Mouse (Mus musculus) 416B (cell line): ENCODE measurements around the gene Carhsp1.
A peak's percentile ranks its signal among the peaks of the same experiment; 100 is the strongest.

Source experiments
- DNase-seq: peaks from one replicate; pipeline ENCODE4 v3.0.0; 2011; ENCODE audit warnings: low read depth

The Carhsp1 gene

GRCm38 (mm10) chr16:8671551-8672349 is at the start of gene Carhsp1:
Gene Carhsp1 (minus strand): TSS chr16:8672155.
- peak; percentile 90 for DNase-seq

- no peak for DNase-seq
These were observed 48.5 kb upstream of the Carhsp1 start for GRCm38 (mm10) chr16:8720447-8720846.

- peak; percentile 50 for DNase-seq
These were observed 45.8 kb upstream of the Carhsp1 start for GRCm38 (mm10) chr16:8717744-8718143.

GRCm38 (mm10) chr16:8716300-8716699 is 44.3 kb upstream of the Carhsp1 start:
- DNase-seq: no peak

- DNase-seq: no peak
These were observed 43.6 kb upstream of the Carhsp1 start for GRCm38 (mm10) chr16:8715513-8716080.

GRCm38 (mm10) chr16:8714851-8715250 is 42.9 kb upstream of the Carhsp1 start:
- no peak for DNase-seq

GRCm38 (mm10) chr16:8711998-8712397 is 40.0 kb upstream of the Carhsp1 start:
- DNase-seq: no peak

GRCm38 (mm10) chr16:8700586-8700985 is 28.6 kb upstream of the Carhsp1 start:
- no peak for DNase-seq

GRCm38 (mm10) chr16:8699556-8699955 is 27.6 kb upstream of the Carhsp1 start:
- no peak for DNase-seq

- DNase-seq: no peak
These were observed 19.3 kb upstream of the Carhsp1 start for GRCm38 (mm10) chr16:8691206-8691605.

GRCm38 (mm10) chr16:8689979-8690656 is 18.2 kb upstream of the Carhsp1 start:
- no peak for DNase-seq

GRCm38 (mm10) chr16:8687559-8688112 is 15.7 kb upstream of the Carhsp1 start:
- no peak for DNase-seq

- DNase-seq: no peak
These were observed 15.0 kb upstream of the Carhsp1 start for GRCm38 (mm10) chr16:8686871-8687535.

GRCm38 (mm10) chr16:8686121-8686870 is 14.3 kb upstream of the Carhsp1 start:
- DNase-seq: peak; percentile 77

GRCm38 (mm10) chr16:8685087-8685486 is 13.1 kb upstream of the Carhsp1 start:
- DNase-seq: no peak

- DNase-seq: no peak
These were observed 8.5 kb upstream of the Carhsp1 start, which contains the start of gene Gm5767 for GRCm38 (mm10) chr16:8680470-8680869. Gene Gm5767 (plus strand): TSS chr16:8680770.

- no peak for DNase-seq
These were observed 7.8 kb upstream of the Carhsp1 start for GRCm38 (mm10) chr16:8679780-8680179.

- no peak for DNase-seq
These were observed 6.7 kb upstream of the Carhsp1 start for GRCm38 (mm10) chr16:8678676-8679075.

- no peak for DNase-seq
These were observed 6.1 kb upstream of the Carhsp1 start for GRCm38 (mm10) chr16:8678035-8678434.

GRCm38 (mm10) chr16:8676800-8677199 is 4.8 kb upstream of the Carhsp1 start:
- peak; percentile 69 for DNase-seq

GRCm38 (mm10) chr16:8676228-8676627 is 4.3 kb upstream of the Carhsp1 start:
- DNase-seq: no peak
